Mouse (Mus musculus) liver, embryonic 14 days (tissue): ENCODE measurements around the gene Car12. TPM values are rescaled to one million over a fixed set of nuclear protein-coding genes. Genes with fewer than 3 reads are reported as not detected.

Experiments
- polyA plus RNA-seq: library from polyadenylated mRNA; depleted of rRNA; stranded (reverse); fragments of >200 nt; gene quantifications from 2 replicates; pipeline ENCODE4 v1.2.3, GENCODE M21; 2012; rRNA removed

The Car12 gene
- polyA plus RNA-seq, result 0.16 and 0.32 TPM in 2 replicates

DNA sequence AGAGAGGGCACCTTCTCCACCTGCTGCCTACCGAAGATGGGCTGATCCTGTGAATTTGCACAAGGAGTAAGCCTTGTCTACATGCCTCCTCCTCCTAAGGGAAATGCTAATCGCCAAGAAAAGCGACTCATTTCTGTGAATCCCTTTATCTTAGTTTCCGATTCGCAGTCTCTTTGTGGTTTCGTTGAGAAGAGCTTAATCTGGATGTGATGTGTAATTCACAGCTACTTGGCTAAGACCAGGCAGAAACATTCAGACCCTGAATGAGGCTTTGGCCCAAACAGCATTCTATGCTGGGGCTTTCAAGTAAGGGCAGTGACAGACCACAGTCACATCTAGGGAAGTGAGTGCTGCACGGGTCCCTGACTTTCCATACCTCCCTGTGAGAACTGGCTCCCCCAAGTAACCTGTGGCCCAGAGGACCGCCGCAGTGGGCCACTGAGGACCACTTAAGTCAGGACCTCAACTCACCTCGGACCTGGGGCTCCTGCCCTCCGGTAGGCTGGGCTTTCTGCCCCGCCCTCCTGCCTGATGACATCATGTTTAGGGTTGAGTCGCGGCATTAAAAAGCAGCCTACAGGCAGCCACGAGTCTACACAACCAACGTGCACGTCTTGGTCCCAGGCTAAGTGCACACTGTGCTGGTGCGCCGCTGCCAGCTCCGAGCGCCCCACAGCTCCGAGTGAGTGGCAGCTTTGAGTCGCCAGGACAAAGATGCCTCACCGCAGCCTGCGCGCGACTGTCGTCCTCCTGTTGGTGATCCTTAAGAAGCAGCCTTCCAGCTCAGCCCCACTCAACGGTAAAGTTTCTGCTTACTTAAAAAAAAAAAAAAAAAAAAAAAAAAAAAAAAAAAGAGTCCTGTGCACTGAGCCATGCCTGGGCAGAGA is at the start of gene Car12:
TSS of gene Car12 (plus strand) at position 552 of the 887 bp plus-strand sequence.

DNA sequence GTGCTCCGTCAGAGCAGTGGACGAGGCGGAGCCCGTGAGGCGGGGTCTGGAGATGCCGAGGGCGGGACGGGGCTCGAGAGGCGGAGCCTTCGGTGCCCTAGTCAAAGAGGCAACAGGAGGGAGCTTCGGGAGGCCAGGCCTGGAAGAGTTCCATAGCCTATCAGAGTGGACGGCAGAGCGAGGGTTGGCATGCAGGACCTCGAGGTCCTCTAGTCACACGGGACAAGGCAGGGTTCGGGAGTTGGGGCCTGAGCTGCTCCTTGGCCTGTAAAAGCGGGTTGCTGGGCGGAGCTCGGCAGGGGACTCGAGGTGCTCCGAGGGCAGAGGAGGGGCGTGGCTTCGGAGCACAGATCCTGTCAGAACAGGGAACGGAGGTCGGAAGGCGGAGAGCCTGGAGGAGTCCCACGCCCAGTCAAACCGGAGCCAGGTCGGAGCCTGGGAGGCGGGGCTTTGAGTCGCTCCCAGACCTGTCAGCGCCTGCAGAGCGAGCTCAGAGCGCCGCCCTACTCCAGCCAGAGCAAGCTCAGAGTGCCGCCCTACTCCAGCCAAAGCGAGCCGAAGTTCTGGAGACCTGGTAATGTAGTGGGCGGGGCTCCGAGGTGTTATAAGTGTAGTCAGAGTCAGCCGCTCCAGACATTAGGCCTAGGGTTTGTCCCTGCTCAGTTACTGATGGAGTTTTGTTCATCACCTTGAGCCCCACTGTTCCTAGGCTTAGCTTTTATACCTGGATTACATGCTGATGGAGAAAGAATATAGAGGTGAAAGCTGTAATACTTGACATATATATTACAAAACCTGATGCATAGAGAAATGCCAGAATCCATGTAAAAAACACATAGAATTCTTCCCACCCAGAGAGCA is 82.2 kb downstream of the Car12 start, which contains the start of gene Aph1b:
TSS of gene Aph1b (minus strand) at position 27 of the 861 bp plus-strand sequence.

DNA sequence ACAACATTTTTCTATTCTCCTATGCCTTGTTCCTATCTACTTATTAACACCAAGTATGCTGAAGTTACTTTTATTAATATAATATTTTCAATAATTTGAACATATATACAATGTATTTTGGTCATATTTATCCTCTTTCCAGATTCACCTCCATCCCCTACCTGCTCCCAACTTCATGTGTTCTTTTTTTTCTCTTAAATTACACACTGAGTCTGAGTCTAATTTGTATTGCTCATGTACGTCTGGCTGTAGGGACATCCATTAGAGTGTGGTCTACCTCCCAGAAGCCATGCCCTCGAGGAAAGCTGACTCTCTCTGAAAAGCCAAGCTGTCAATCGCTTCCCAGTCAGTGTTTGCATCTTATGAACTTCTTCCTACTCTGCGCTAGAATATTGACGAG is 83.3 kb downstream of the Car12 start, which contains the start of gene Gm10647:
TSS of gene Gm10647 (plus strand) at position 301 of the 400 bp plus-strand sequence.

Other genes starting within 250 kb of the Car12 start
- gene Fbxl22, start 199.1 kb upstream of the Car12 start, polyA plus RNA-seq, result 0.17 and 0.20 TPM in 2 replicates
- gene Usp3, start 120.5 kb upstream of the Car12 start, polyA plus RNA-seq, result 6.0 and 6.1 TPM in 2 replicates
- 0.51 and 0.63 TPM in 2 replicates for gene Aph1b, start 81.8 kb downstream of the Car12 start, polyA plus RNA-seq
- 0.05 and 0.07 TPM in 2 replicates for gene Gm10647, start 83.4 kb downstream of the Car12 start, polyA plus RNA-seq
- gene Aph1c, start 121.0 kb downstream of the Car12 start, polyA plus RNA-seq, result 0.59 and 0.76 TPM in 2 replicates
- gene Rab8b, start 206.0 kb downstream of the Car12 start, polyA plus RNA-seq, result 20.0 and 24.7 TPM in 2 replicates
- 272 and 290 TPM in 2 replicates for gene Rps27l, start 232.4 kb downstream of the Car12 start, polyA plus RNA-seq